Mouse (Mus musculus) kidney, adult 2 months (tissue): ENCODE data around the gene Rbp7.

Source experiments
- CTCF ChIP-seq: fragments of 200-500 bp; conservative IDR thresholded peaks from 2 replicates; pipeline ENCODE4 v1.5.1; 2011; ENCODE audit warnings: low read depth, mild to moderate bottlenecking, control low read depth, low read length, moderate library complexity, mixed read lengths; ENCODE audit not compliant: insufficient read depth, insufficient read length
- POLR2A ChIP-seq: fragments of 200-500 bp; IDR thresholded peaks from one replicate; pipeline ENCODE4 v1.6.1; 2011; ENCODE audit warnings: low read depth, low read length, control low read depth

GRCm38 (mm10) chr4:149403037-149403436 is 51.7 kb downstream of the Rbp7 start:
- no peak for TF ChIP-seq CTCF
- no peak for TF ChIP-seq POLR2A
